Mouse (Mus musculus) stomach, postnatal 0 days (tissue): ENCODE data around the gene Amigo1.

ENCODE experiments used
- CTCF ChIP-seq: IDR thresholded peaks from 2 replicates; pipeline ENCODE4 v1.5.1; 2016; ENCODE audit warnings: antibody characterized with exemption, low read depth, mild to moderate bottlenecking, moderate library complexity
- EP300 ChIP-seq: optimal IDR thresholded peaks from 2 replicates; pipeline ENCODE3; 2016; ENCODE audit warnings: antibody characterized with exemption

DNA sequence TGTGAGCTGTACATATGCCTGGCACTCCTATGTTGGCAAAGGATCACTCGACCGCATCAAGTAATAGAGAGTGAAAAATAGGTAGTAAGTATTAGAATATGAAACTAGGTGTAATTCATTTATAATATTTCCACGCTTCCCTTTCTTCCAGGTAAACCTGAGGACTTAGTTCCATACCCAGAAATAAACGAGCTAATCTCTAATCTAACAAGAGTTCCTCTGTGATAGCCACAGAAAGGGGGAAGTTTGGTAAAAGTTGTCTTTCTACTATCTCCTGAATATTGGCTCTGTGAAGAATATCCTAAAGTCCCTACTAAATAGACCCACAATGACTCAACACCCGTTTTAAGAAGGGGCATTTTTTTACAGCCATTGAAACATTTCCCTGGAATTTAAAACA lies 39.5 kb upstream of the Amigo1 start:
- TF ChIP-seq CTCF = no peak
- no peak for TF ChIP-seq EP300
